Mouse (Mus musculus) macrophage (primary cell): ENCODE measurements around the gene Ano3. TPM values are rescaled to one million over a fixed set of nuclear protein-coding genes. Genes with fewer than 3 reads are reported as not detected.

ENCODE experiments used
- H3K27ac ChIP-seq: fragments of 350-480 bp; formaldehyde crosslinking; 2 replicates; pipeline ENCODE4 v1.9.0; 2021
- H3K36me3 ChIP-seq: fragments of 350-480 bp; formaldehyde crosslinking; 2 replicates; pipeline ENCODE4 v1.9.0; 2021; ENCODE audit errors: inconsistent target
- H3K4me3 ChIP-seq: fragments of 350-480 bp; formaldehyde crosslinking; 2 replicates; pipeline ENCODE4 v1.9.0; 2021; ENCODE audit errors: inconsistent target
- H3K79me2 ChIP-seq: fragments of 350-480 bp; formaldehyde crosslinking; 2 replicates; pipeline ENCODE4 v1.9.0; 2021; ENCODE audit errors: inconsistent target
- WGBS: methylation state at CpG from one replicate; pipeline ENCODE4 v1.1.7; 2026; ENCODE audit warnings: inconsistent platforms; ENCODE audit not compliant: missing documents; 5-methylcytosine and 5-hydroxymethylcytosine counted together
- polyA plus RNA-seq: library from polyadenylated mRNA; stranded (reverse); fragments of 250-400 nt; gene quantifications from 3 replicates; pipeline ENCODE4 v1.2.4, GENCODE M21; 2018; ENCODE audit warnings: inconsistent platforms

Gene Ano3
- polyA plus RNA-seq, 1 experiment from 2014 or later = not detected

- H3K4me3 ChIP-seq = no peak overlapping the region
- H3K36me3 ChIP-seq = no peaks in the 10 kb centered on the region
- H3K27ac ChIP-seq = no peak overlapping the region
- H3K79me2 ChIP-seq = no peaks in the 10 kb centered on the region
- WGBS = 90% methylated on average over 2 of the region's 2 CpGs
Measured at GRCm38 (mm10) chr2:110896477-110897270, 54.0 kb downstream of the Ano3 start.

- Histone ChIP-seq H3K27ac (no peak overlapping the region), H3K36me3 (no peaks in the 10 kb centered on the region), H3K4me3 (no peak overlapping the region), H3K79me2 (no peaks in the 10 kb centered on the region)
- WGBS = 88% methylated on average over 4 of the region's 4 CpGs
Measured at GRCm38 (mm10) chr2:110871650-110872049, 79.1 kb downstream of the Ano3 start.

GRCm38 (mm10) chr2:110865584-110865983 lies 85.1 kb downstream of the Ano3 start:
- H3K79me2 ChIP-seq = no peaks in the 10 kb centered on the region
- H3K4me3 ChIP-seq = no peak overlapping the region
- 63% methylated on average over 3 of the region's 3 CpGs for WGBS
- no peak overlapping the region for H3K27ac ChIP-seq
- no peaks in the 10 kb centered on the region for H3K36me3 ChIP-seq

- Histone ChIP-seq H3K36me3 (no peaks in the 10 kb centered on the region), H3K27ac (no peak overlapping the region), H3K4me3 (no peak overlapping the region), H3K79me2 (no peaks in the 10 kb centered on the region)
- WGBS = 93% methylated on average over 4 of the region's 4 CpGs
Measured at GRCm38 (mm10) chr2:110863376-110863775, 87.3 kb downstream of the Ano3 start.

- 77% methylated on average over 7 of the region's 7 CpGs for WGBS
- Histone ChIP-seq H3K36me3 (no peaks in the 10 kb centered on the region), H3K4me3 (no peak overlapping the region), H3K79me2 (no peaks in the 10 kb centered on the region), H3K27ac (no peak overlapping the region)
Measured at GRCm38 (mm10) chr2:110839559-110840243, 111.0 kb downstream of the Ano3 start.

- Histone ChIP-seq H3K36me3 (no peaks in the 10 kb centered on the region), H3K27ac (no peak overlapping the region), H3K4me3 (no peak overlapping the region), H3K79me2 (no peaks in the 10 kb centered on the region)
Measured at GRCm38 (mm10) chr2:110816189-110816588, 134.5 kb downstream of the Ano3 start.

GRCm38 (mm10) chr2:110814964-110815363 lies 135.8 kb downstream of the Ano3 start:
- Histone ChIP-seq H3K27ac (no peak overlapping the region), H3K36me3 (no peaks in the 10 kb centered on the region), H3K79me2 (no peaks in the 10 kb centered on the region), H3K4me3 (no peak overlapping the region)
- 83% methylated on average over 1 of the region's 1 CpGs for WGBS

GRCm38 (mm10) chr2:110806302-110807093 lies 144.2 kb downstream of the Ano3 start:
- Histone ChIP-seq H3K79me2 (no peaks in the 10 kb centered on the region), H3K27ac (no peak overlapping the region), H3K4me3 (no peak overlapping the region), H3K36me3 (no peaks in the 10 kb centered on the region)
- 86% methylated on average over 5 of the region's 5 CpGs for WGBS

- no peaks in the 10 kb centered on the region for H3K79me2 ChIP-seq
- H3K36me3 ChIP-seq = no peaks in the 10 kb centered on the region
- H3K27ac ChIP-seq = no peak overlapping the region
- H3K4me3 ChIP-seq = no peak overlapping the region
- 60% methylated on average over 1 of the region's 1 CpGs for WGBS
Measured at GRCm38 (mm10) chr2:110795928-110796327, 154.8 kb downstream of the Ano3 start.

- 73% methylated on average over 3 of the region's 3 CpGs for WGBS
- Histone ChIP-seq H3K79me2 (no peaks in the 10 kb centered on the region), H3K4me3 (no peak overlapping the region), H3K27ac (no peak overlapping the region), H3K36me3 (no peaks in the 10 kb centered on the region)
Measured at GRCm38 (mm10) chr2:110795433-110795832, 155.3 kb downstream of the Ano3 start.

GRCm38 (mm10) chr2:110787396-110787795 lies 163.3 kb downstream of the Ano3 start:
- Histone ChIP-seq H3K27ac (no peak overlapping the region), H3K4me3 (no peak overlapping the region), H3K36me3 (no peaks in the 10 kb centered on the region), H3K79me2 (no peaks in the 10 kb centered on the region)
- 84% methylated on average over 3 of the region's 3 CpGs for WGBS

GRCm38 (mm10) chr2:110759434-110759833 lies 191.3 kb downstream of the Ano3 start:
- WGBS = 86% methylated on average over 2 of the region's 2 CpGs
- no peak overlapping the region for H3K27ac ChIP-seq
- no peaks in the 10 kb centered on the region for H3K36me3 ChIP-seq
- no peak overlapping the region for H3K4me3 ChIP-seq
- no peaks in the 10 kb centered on the region for H3K79me2 ChIP-seq

- H3K4me3 ChIP-seq = no peak overlapping the region
- H3K36me3 ChIP-seq = no peaks in the 10 kb centered on the region
- WGBS = 84% methylated on average over 2 of the region's 2 CpGs
- no peak overlapping the region for H3K27ac ChIP-seq
- no peaks in the 10 kb centered on the region for H3K79me2 ChIP-seq
Measured at GRCm38 (mm10) chr2:110757556-110757955, 193.2 kb downstream of the Ano3 start.

- Histone ChIP-seq H3K27ac (no peak overlapping the region), H3K4me3 (no peak overlapping the region), H3K79me2 (no peaks in the 10 kb centered on the region), H3K36me3 (no peaks in the 10 kb centered on the region)
- 40% methylated on average over 1 of the region's 1 CpGs for WGBS
Measured at GRCm38 (mm10) chr2:110740493-110740892, 210.2 kb downstream of the Ano3 start.

GRCm38 (mm10) chr2:110739781-110740180 lies 210.9 kb downstream of the Ano3 start:
- 89% methylated on average over 1 of the region's 1 CpGs for WGBS
- no peak overlapping the region for H3K4me3 ChIP-seq
- no peaks in the 10 kb centered on the region for H3K79me2 ChIP-seq
- H3K36me3 ChIP-seq = no peaks in the 10 kb centered on the region
- no peak overlapping the region for H3K27ac ChIP-seq
